Mouse (Mus musculus): ENCODE results near the gene Tmem183a. TPM values are rescaled to one million over a fixed set of nuclear protein-coding genes. Genes with fewer than 3 reads are reported as not detected.

The Tmem183a gene
- polyA plus RNA-seq (2014; fragmentation: Nextera tagmentation; extraction: Ambion mirVana): 120 and 122 TPM in 2 replicates

- Histone ChIP-seq H3K4me2 (ENCODE audit: low read depth, low read length) (peak within 1 kb of the TSS; percentile 80), H3K9me3 (ENCODE audit: control insufficient read depth, low read length) (no peaks in the 10 kb centered on the region), H3K27ac (ENCODE audit: low read depth, low read length) (peak within 1 kb of the TSS; percentile 65), H3K9ac (replicated peaks; ENCODE audit: low read depth, low read length) (peak within 1 kb of the TSS; percentile 91), H3K4me1 (ENCODE audit: control insufficient read depth, insufficient read depth, low read length) (peaks cover 7% of the 10 kb centered on the region; the same call in 1 of the 2 replicates), H3K27me3 (ENCODE audit: control insufficient read depth, insufficient read depth, low read length) (no peaks in the 10 kb centered on the region), H3K36me3 (ENCODE audit: control insufficient read depth, insufficient read depth, low read length) (0 out of 2 replicates have a peak, but pooled peaks cover 8% of the 10 kb centered on the region), H3K4me3 (ENCODE audit: low read depth, low read length) (peak within 1 kb of the TSS; percentile 90)
- peak; percentile 99 for ATAC-seq (ENCODE audit: low read depth)
- WGBS: under 1% methylated on average over 33 of the region's 38 CpGs
Measured at GRCm38 (mm10) chr1:134361857-134362212, at the start of gene Tmem183a. TSS of gene Tmem183a (minus strand) at chr1:134361979.

- WGBS: 68% methylated on average over 8 of the region's 8 CpGs
- no peaks in the 10 kb centered on the region for H3K4me1 ChIP-seq (ENCODE audit: control insufficient read depth, insufficient read depth, low read length)
- no peak overlapping the region for H3K27ac ChIP-seq (ENCODE audit: low read depth, low read length)
- H3K36me3 ChIP-seq (ENCODE audit: control insufficient read depth, insufficient read depth, low read length): no peaks in the 10 kb centered on the region; the same call in 1 of the 2 replicates
- no peak overlapping the region for H3K4me2 ChIP-seq (ENCODE audit: low read depth, low read length)
- no peak for ATAC-seq (ENCODE audit: low read depth)
- H3K4me3 ChIP-seq (ENCODE audit: low read depth, low read length): no peak overlapping the region
- H3K9ac ChIP-seq (replicated peaks; ENCODE audit: low read depth, low read length): no peak overlapping the region
- H3K9me3 ChIP-seq (ENCODE audit: control insufficient read depth, low read length): no peaks in the 10 kb centered on the region
- H3K27me3 ChIP-seq (ENCODE audit: control insufficient read depth, insufficient read depth, low read length): no peaks in the 10 kb centered on the region
Measured at GRCm38 (mm10) chr1:134408080-134408479, 46.3 kb upstream of the Tmem183a start.

GRCm38 (mm10) chr1:134406414-134406771 is 44.6 kb upstream of the Tmem183a start:
- Histone ChIP-seq H3K27me3 (ENCODE audit: control insufficient read depth, insufficient read depth, low read length) (no peaks in the 10 kb centered on the region), H3K4me3 (ENCODE audit: low read depth, low read length) (peak overlapping the region; percentile 64), H3K4me2 (ENCODE audit: low read depth, low read length) (peak overlapping the region; percentile 87), H3K9ac (replicated peaks; ENCODE audit: low read depth, low read length) (peak overlapping the region; percentile 72), H3K27ac (ENCODE audit: low read depth, low read length) (no peak overlapping the region), H3K36me3 (ENCODE audit: control insufficient read depth, insufficient read depth, low read length) (no peaks in the 10 kb centered on the region; the same call in 1 of the 2 replicates), H3K9me3 (ENCODE audit: control insufficient read depth, low read length) (no peaks in the 10 kb centered on the region), H3K4me1 (ENCODE audit: control insufficient read depth, insufficient read depth, low read length) (no peaks in the 10 kb centered on the region)
- 38% methylated on average over 8 of the region's 8 CpGs for WGBS
- peak; percentile 34; the same call in 1 of the 2 replicates for ATAC-seq (ENCODE audit: low read depth)

- Histone ChIP-seq H3K9me3 (ENCODE audit: control insufficient read depth, low read length) (no peaks in the 10 kb centered on the region), H3K27me3 (ENCODE audit: control insufficient read depth, insufficient read depth, low read length) (no peaks in the 10 kb centered on the region), H3K27ac (ENCODE audit: low read depth, low read length) (no peak within 1 kb of the TSS), H3K4me2 (ENCODE audit: low read depth, low read length) (peak within 1 kb of the TSS; percentile 87), H3K36me3 (ENCODE audit: control insufficient read depth, insufficient read depth, low read length) (no peaks in the 10 kb centered on the region; the same call in 1 of the 2 replicates), H3K4me1 (ENCODE audit: control insufficient read depth, insufficient read depth, low read length) (no peaks in the 10 kb centered on the region), H3K9ac (replicated peaks; ENCODE audit: low read depth, low read length) (peak within 1 kb of the TSS; percentile 72), H3K4me3 (ENCODE audit: low read depth, low read length) (peak within 1 kb of the TSS; percentile 64)
- under 1% methylated on average over 41 of the region's 43 CpGs for WGBS
- ATAC-seq (ENCODE audit: low read depth): peak; percentile 97
Measured at GRCm38 (mm10) chr1:134405509-134406413, 44.0 kb upstream of the Tmem183a start, which contains the start of gene Cyb5r1. TSS of gene Cyb5r1 (plus strand) at chr1:134405559.

- no peak overlapping the region for H3K4me2 ChIP-seq (ENCODE audit: low read depth, low read length)
- no peaks in the 10 kb centered on the region for H3K9me3 ChIP-seq (ENCODE audit: control insufficient read depth, low read length)
- H3K4me3 ChIP-seq (ENCODE audit: low read depth, low read length): no peak overlapping the region
- WGBS: 55% methylated on average over 5 of the region's 5 CpGs
- no peaks in the 10 kb centered on the region for H3K36me3 ChIP-seq (ENCODE audit: control insufficient read depth, insufficient read depth, low read length)
- ATAC-seq (ENCODE audit: low read depth): no peak
- H3K9ac ChIP-seq (replicated peaks; ENCODE audit: low read depth, low read length): no peak overlapping the region
- H3K4me1 ChIP-seq (ENCODE audit: control insufficient read depth, insufficient read depth, low read length): no peaks in the 10 kb centered on the region
- no peak overlapping the region for H3K27ac ChIP-seq (ENCODE audit: low read depth, low read length)
- no peaks in the 10 kb centered on the region for H3K27me3 ChIP-seq (ENCODE audit: control insufficient read depth, insufficient read depth, low read length)
Measured at GRCm38 (mm10) chr1:134399735-134400134, 38.0 kb upstream of the Tmem183a start.

GRCm38 (mm10) chr1:134398210-134398609 is 36.4 kb upstream of the Tmem183a start:
- ATAC-seq (ENCODE audit: low read depth): no peak
- H3K4me3 ChIP-seq (ENCODE audit: low read depth, low read length): no peak overlapping the region
- H3K27me3 ChIP-seq (ENCODE audit: control insufficient read depth, insufficient read depth, low read length): no peaks in the 10 kb centered on the region
- H3K9me3 ChIP-seq (ENCODE audit: control insufficient read depth, low read length): no peaks in the 10 kb centered on the region
- WGBS: 90% methylated on average over 12 of the region's 12 CpGs
- H3K4me2 ChIP-seq (ENCODE audit: low read depth, low read length): no peak overlapping the region
- H3K36me3 ChIP-seq (ENCODE audit: control insufficient read depth, insufficient read depth, low read length): no peaks in the 10 kb centered on the region
- no peak overlapping the region for H3K27ac ChIP-seq (ENCODE audit: low read depth, low read length)
- H3K9ac ChIP-seq (replicated peaks; ENCODE audit: low read depth, low read length): no peak overlapping the region
- H3K4me1 ChIP-seq (ENCODE audit: control insufficient read depth, insufficient read depth, low read length): no peaks in the 10 kb centered on the region

- WGBS: 56% methylated on average over 5 of the region's 5 CpGs
- Histone ChIP-seq H3K4me1 (ENCODE audit: control insufficient read depth, insufficient read depth, low read length) (no peaks in the 10 kb centered on the region), H3K27me3 (ENCODE audit: control insufficient read depth, insufficient read depth, low read length) (no peaks in the 10 kb centered on the region), H3K9ac (replicated peaks; ENCODE audit: low read depth, low read length) (no peak overlapping the region), H3K27ac (ENCODE audit: low read depth, low read length) (no peak overlapping the region), H3K9me3 (ENCODE audit: control insufficient read depth, low read length) (no peaks in the 10 kb centered on the region), H3K4me2 (ENCODE audit: low read depth, low read length) (no peak overlapping the region), H3K4me3 (ENCODE audit: low read depth, low read length) (no peak overlapping the region), H3K36me3 (ENCODE audit: control insufficient read depth, insufficient read depth, low read length) (no peaks in the 10 kb centered on the region)
- no peak for ATAC-seq (ENCODE audit: low read depth)
Measured at GRCm38 (mm10) chr1:134393827-134394226, 32.0 kb upstream of the Tmem183a start.

GRCm38 (mm10) chr1:134385666-134386065 is 23.9 kb upstream of the Tmem183a start, which contains the start of gene 4933406M09Rik:
TSS of gene 4933406M09Rik (plus strand) at chr1:134385940.
- Histone ChIP-seq H3K4me2 (ENCODE audit: low read depth, low read length) (no peak within 1 kb of the TSS), H3K36me3 (ENCODE audit: control insufficient read depth, insufficient read depth, low read length) (no peaks in the 10 kb centered on the region), H3K4me3 (ENCODE audit: low read depth, low read length) (no peak within 1 kb of the TSS), H3K27ac (ENCODE audit: low read depth, low read length) (no peak within 1 kb of the TSS), H3K9me3 (ENCODE audit: control insufficient read depth, low read length) (no peaks in the 10 kb centered on the region), H3K9ac (replicated peaks; ENCODE audit: low read depth, low read length) (no peak within 1 kb of the TSS), H3K27me3 (ENCODE audit: control insufficient read depth, insufficient read depth, low read length) (no peaks in the 10 kb centered on the region), H3K4me1 (ENCODE audit: control insufficient read depth, insufficient read depth, low read length) (no peaks in the 10 kb centered on the region)
- 96% methylated on average over 1 of the region's 1 CpGs for WGBS
- ATAC-seq (ENCODE audit: low read depth): no peak

GRCm38 (mm10) chr1:134385176-134385575 is 23.4 kb upstream of the Tmem183a start:
- no peaks in the 10 kb centered on the region for H3K27me3 ChIP-seq (ENCODE audit: control insufficient read depth, insufficient read depth, low read length)
- no peak overlapping the region for H3K27ac ChIP-seq (ENCODE audit: low read depth, low read length)
- H3K9ac ChIP-seq (replicated peaks; ENCODE audit: low read depth, low read length): no peak overlapping the region
- no peak overlapping the region for H3K4me3 ChIP-seq (ENCODE audit: low read depth, low read length)
- no peak overlapping the region for H3K4me2 ChIP-seq (ENCODE audit: low read depth, low read length)
- H3K36me3 ChIP-seq (ENCODE audit: control insufficient read depth, insufficient read depth, low read length): no peaks in the 10 kb centered on the region
- H3K4me1 ChIP-seq (ENCODE audit: control insufficient read depth, insufficient read depth, low read length): no peaks in the 10 kb centered on the region
- ATAC-seq (ENCODE audit: low read depth): no peak
- no peaks in the 10 kb centered on the region for H3K9me3 ChIP-seq (ENCODE audit: control insufficient read depth, low read length)

Data from neural tube, embryonic 14.5 days (tissue).